Mouse (Mus musculus): ENCODE results near the gene Haspin. TPM values are rescaled to one million over a fixed set of nuclear protein-coding genes. Genes with fewer than 3 reads are reported as not detected.

Gene Haspin
- total RNA-seq, 2 experiments from 2014 or later: 10.9 to 14.8 TPM

GRCm38 (mm10) chr11:73092057-73092456 is 46.0 kb downstream of the Haspin start:
- ATAC-seq (replicated peaks; ENCODE audit: low FRiP score, low TSS enrichment, poor library complexity, severe bottlenecking): no peak

GRCm38 (mm10) chr11:73090826-73091225 is 47.3 kb downstream of the Haspin start:
- no peak for ATAC-seq (replicated peaks; ENCODE audit: low FRiP score, low TSS enrichment, poor library complexity, severe bottlenecking)

- no peak for ATAC-seq (replicated peaks; ENCODE audit: low FRiP score, low TSS enrichment, poor library complexity, severe bottlenecking)
Measured at GRCm38 (mm10) chr11:73090283-73090682, 47.8 kb downstream of the Haspin start, which contains the start of gene Itgae. Gene Itgae, plus strand, starts transcription at chr11:73090583.

- ATAC-seq (replicated peaks; ENCODE audit: low FRiP score, low TSS enrichment, poor library complexity, severe bottlenecking): no peak
Measured at GRCm38 (mm10) chr11:73087700-73088480, 50.2 kb downstream of the Haspin start.

Other genes with a start within 250 kb of the Haspin start
- gene Atp2a3, start 177.1 kb downstream of the Haspin start, total RNA-seq (2014; fragmentation: Nextera tagmentation): 16.4 and 28.3 TPM in 2 replicates
- gene Atp2a3, start 177.1 kb downstream of the Haspin start, total RNA-seq (2017): 14.9 and 15.7 TPM in 2 replicates
- gene P2rx1, start 139.2 kb downstream of the Haspin start, total RNA-seq (2014; fragmentation: Nextera tagmentation): 1.8 and 3.1 TPM in 2 replicates
- gene P2rx1, start 139.2 kb downstream of the Haspin start, total RNA-seq (2017): 2.2 TPM in 1 of 2 replicates, not detected in the other
- 0.12 and 0.28 TPM in 2 replicates for gene Camkk1, start 119.3 kb downstream of the Haspin start, total RNA-seq (2014; fragmentation: Nextera tagmentation)
- 0.53 TPM in 1 of 2 replicates, not detected in the other for gene Camkk1, start 119.3 kb downstream of the Haspin start, total RNA-seq (2017)
- 12.5 and 12.7 TPM in 2 replicates for gene Ncbp3, start 90.5 kb downstream of the Haspin start, total RNA-seq (2014; fragmentation: Nextera tagmentation)
- gene Ncbp3, start 90.5 kb downstream of the Haspin start, total RNA-seq (2017): 16.4 and 19.1 TPM in 2 replicates
- gene Itgae, start 47.7 kb downstream of the Haspin start, total RNA-seq (2014; fragmentation: Nextera tagmentation): 0.17 and 0.20 TPM in 2 replicates
- not detected in 2 replicates for gene Itgae, start 47.7 kb downstream of the Haspin start, total RNA-seq (2017)
- 1.7 TPM in 1 of 2 replicates, not detected in the other for gene P2rx5, start 22.1 kb upstream of the Haspin start, total RNA-seq (2014; fragmentation: Nextera tagmentation)
- gene P2rx5, start 22.1 kb upstream of the Haspin start, total RNA-seq (2017): not detected in 2 replicates
- 77.1 and 79.8 TPM in 2 replicates for gene Emc6, start 38.7 kb upstream of the Haspin start, total RNA-seq (2014; fragmentation: Nextera tagmentation)
- gene Emc6, start 38.7 kb upstream of the Haspin start, total RNA-seq (2017): 34.1 and 53.7 TPM in 2 replicates
- 3.8 and 5.6 TPM in 2 replicates for gene Tax1bp3, start 38.8 kb upstream of the Haspin start, total RNA-seq (2014; fragmentation: Nextera tagmentation)
- 1.2 and 5.5 TPM in 2 replicates for gene Tax1bp3, start 38.8 kb upstream of the Haspin start, total RNA-seq (2017)
- 12.0 and 13.2 TPM in 2 replicates for gene Ctns, start 60.7 kb upstream of the Haspin start, total RNA-seq (2014; fragmentation: Nextera tagmentation)
- 4.0 and 9.5 TPM in 2 replicates for gene Ctns, start 60.7 kb upstream of the Haspin start, total RNA-seq (2017)
- 2.5 and 8.5 TPM in 2 replicates for gene Shpk, start 61.2 kb upstream of the Haspin start, total RNA-seq (2014; fragmentation: Nextera tagmentation)
- 0.80 and 3.3 TPM in 2 replicates for gene Shpk, start 61.2 kb upstream of the Haspin start, total RNA-seq (2017)
- gene Trpv1, start 96.0 kb upstream of the Haspin start, total RNA-seq (2014; fragmentation: Nextera tagmentation): not detected in 2 replicates
- gene Trpv1, start 96.0 kb upstream of the Haspin start, total RNA-seq (2017): not detected in 2 replicates
- gene Trpv3, start 129.1 kb upstream of the Haspin start, total RNA-seq (2014; fragmentation: Nextera tagmentation): not detected in 2 replicates
- not detected in 2 replicates for gene Trpv3, start 129.1 kb upstream of the Haspin start, total RNA-seq (2017)
- not detected in 2 replicates for gene Aspa, start 191.3 kb upstream of the Haspin start, total RNA-seq (2014; fragmentation: Nextera tagmentation)
- 3.0 and 10.2 TPM in 2 replicates for gene Aspa, start 191.3 kb upstream of the Haspin start, total RNA-seq (2017)
- gene Gm49340, start 191.4 kb upstream of the Haspin start, total RNA-seq (2014; fragmentation: Nextera tagmentation): not detected in 2 replicates
- gene Gm49340, start 191.4 kb upstream of the Haspin start, total RNA-seq (2017): not detected in 2 replicates
- not detected in 2 replicates for gene Spata22, start 191.4 kb upstream of the Haspin start, total RNA-seq (2014; fragmentation: Nextera tagmentation)
- gene Spata22, start 191.4 kb upstream of the Haspin start, total RNA-seq (2017): not detected in 2 replicates
- not detected in 2 replicates for gene Olfr20, start 212.5 kb upstream of the Haspin start, total RNA-seq (2014; fragmentation: Nextera tagmentation)
- not detected in 2 replicates for gene Olfr20, start 212.5 kb upstream of the Haspin start, total RNA-seq (2017)
- gene Olfr376, start 233.0 kb upstream of the Haspin start, total RNA-seq (2014; fragmentation: Nextera tagmentation): not detected in 2 replicates
- not detected in 2 replicates for gene Olfr376, start 233.0 kb upstream of the Haspin start, total RNA-seq (2017)

Data from megakaryocyte-erythroid progenitor cell, adult 5-6 weeks (primary cell).